Mouse (Mus musculus): Measurements from ENCODE around the gene Slc19a2.

Gene Slc19a2

DNA sequence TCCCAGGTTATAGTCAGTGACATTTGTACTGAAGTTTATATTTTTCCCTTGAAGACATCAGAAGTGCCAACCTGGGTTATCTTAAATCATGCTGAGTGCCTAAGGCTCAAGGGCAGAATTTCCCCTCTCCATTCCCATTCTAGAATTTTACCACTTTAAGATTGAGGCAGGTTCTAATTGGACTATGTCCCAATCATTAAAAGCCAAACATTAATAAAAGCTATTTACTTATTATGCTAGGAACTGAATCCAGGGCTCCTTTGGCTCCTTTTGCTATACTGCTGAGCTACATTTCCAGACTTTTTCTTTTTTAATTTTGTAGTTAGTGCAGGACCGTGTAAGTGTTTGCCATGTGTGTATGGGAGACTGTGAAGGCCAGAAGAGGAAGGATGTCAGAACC is 2.6 kb downstream of the Slc19a2 start:
- no peak for DNase-seq (ENCODE audit: low read depth in 1 of 2, low spot score in 2 of 2)

DNA sequence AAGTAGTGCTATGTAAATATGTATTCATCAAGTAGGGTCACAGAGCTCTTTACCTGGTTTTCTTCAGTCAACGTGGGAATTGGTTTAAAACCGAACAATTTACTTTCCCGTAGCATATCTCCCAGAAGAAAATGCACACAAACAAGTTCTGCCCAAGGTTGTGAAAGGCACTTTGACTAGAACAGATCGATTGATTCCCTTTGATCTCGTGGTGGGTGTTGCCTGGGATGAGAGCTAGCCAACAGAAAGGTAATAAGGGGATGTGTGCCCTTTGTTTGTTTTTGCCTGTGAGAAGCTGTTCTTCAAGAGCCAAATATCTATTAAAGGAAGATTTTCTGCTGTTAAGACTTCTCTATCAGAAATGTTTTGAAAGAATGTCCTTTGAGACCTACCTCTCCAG is 3.7 kb downstream of the Slc19a2 start:
- no peak for DNase-seq (ENCODE audit: low read depth in 1 of 2, low spot score in 2 of 2)

DNA sequence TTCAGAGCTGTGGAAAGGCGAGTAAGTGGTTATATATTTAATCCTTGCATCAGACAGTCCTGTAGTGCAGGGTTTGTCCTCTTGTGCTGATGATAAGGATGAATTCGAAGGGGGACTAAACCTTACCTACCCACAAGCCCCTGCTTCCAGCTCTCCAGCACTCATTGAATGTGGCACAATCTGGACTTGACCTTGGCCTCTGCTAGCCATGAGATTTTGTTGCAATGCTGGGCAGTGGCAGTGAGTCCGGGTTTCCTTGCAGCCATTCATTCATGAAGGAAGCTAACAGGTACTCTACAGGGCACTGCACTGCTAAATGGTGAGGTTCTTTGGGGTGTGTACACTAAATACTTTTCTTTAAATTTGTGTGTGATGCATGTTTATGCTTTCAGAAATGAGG is 6.0 kb downstream of the Slc19a2 start:
- DNase-seq (ENCODE audit: low read depth in 1 of 2, low spot score in 2 of 2) = no peak

DNA sequence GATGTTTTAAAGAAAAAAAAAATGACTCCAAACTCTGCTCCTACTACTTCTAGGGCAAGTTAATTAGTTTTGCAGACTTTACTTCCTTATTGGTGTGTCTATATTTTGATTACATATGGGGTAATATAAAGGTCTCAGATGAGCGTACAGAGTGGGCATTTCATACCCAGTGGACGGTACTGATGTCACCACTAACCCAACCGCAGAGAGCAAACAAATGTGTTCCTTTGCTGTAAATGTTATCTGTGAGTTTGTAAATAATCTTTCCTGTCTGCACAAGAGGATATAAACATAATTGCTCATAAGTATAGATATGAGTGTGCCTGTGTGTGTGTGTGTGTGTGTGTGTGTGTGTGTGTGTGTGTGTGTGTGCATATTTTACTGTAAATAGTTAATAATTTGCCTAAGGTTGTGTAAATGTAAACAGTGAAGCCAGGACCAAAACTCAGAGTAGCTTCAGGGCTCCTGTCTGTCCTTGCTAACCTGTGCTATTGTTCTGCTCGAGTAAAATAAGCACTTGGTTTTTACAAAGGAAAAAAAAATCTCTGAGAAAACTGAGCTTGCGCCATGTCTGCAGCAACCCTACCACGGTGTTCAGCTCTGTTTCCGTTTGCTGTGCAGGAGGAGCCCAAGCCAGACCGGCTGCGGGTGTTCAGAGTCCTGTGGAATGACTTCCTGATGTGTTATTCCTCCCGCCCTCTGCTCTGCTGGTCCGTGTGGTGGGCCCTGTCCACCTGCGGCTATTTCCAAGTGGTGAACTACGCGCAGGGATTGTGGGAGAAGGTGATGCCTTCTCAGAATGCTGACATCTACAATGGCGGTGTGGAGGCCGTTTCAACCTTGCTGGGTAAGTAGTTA is 11.6 kb downstream of the Slc19a2 start:
- DNase-seq (ENCODE audit: low read depth in 1 of 2, low spot score in 2 of 2) = no peak

DNA sequence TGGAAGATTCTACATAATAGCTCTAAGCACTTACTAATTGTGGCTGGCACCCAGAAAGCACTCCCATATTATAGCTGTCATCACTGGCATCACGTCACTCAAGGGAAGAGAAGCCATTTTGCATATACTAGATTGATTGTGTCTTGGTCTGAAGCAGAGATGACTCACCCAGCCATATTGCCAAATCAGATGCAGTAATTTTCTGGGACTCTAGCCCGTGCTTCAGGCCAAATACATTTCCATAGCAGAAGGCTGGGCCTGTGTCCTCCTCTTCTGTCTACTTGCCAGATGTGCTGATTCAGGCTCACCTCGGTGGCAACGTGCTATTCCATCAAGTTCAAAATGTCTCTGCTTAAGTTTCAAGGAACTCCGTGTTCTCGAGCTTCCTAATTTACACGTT is 12.7 kb downstream of the Slc19a2 start:
- no peak for DNase-seq (ENCODE audit: low read depth in 1 of 2, low spot score in 2 of 2)

DNA sequence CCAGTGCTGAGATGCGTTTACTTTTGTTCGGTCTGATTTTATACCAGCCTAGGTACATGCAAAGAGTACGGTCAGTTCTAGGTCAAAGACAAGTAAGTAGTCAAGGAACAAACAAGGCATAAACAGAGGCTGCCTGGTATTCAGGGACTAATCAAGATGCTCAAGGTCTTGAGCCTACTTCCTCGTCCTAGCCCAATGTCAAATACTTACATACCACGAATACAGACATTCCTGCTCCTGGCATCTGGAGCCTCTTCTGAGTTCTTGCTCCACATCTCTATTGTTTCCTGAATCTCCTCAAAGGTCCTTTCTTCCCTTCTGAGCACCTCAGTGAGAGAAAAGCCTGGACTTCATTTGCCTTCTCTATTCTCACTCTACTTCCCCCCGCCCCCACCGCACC is 22.1 kb downstream of the Slc19a2 start:
- no peak for DNase-seq (ENCODE audit: low read depth in 1 of 2, low spot score in 2 of 2)

DNA sequence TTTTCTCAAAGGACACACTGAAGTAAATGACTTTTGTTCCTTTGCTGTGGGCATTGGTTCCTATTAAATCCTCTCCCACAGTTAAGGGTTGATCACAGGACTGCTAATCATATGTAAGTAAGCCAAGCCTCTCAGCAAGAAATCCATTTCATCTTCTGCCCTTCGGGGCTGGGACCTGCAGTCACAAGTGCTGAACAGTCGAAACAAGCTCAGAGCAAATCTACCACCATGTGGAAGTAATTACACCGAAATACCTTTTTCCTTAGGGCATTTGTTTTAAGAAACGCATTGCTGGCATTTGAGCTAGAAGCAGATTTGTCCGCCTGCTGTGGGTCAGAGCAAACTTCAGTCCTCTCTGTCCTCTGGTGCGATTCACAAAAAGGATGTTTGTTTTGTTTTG is 24.8 kb downstream of the Slc19a2 start:
- DNase-seq (ENCODE audit: low read depth in 1 of 2, low spot score in 2 of 2) = no peak

DNA sequence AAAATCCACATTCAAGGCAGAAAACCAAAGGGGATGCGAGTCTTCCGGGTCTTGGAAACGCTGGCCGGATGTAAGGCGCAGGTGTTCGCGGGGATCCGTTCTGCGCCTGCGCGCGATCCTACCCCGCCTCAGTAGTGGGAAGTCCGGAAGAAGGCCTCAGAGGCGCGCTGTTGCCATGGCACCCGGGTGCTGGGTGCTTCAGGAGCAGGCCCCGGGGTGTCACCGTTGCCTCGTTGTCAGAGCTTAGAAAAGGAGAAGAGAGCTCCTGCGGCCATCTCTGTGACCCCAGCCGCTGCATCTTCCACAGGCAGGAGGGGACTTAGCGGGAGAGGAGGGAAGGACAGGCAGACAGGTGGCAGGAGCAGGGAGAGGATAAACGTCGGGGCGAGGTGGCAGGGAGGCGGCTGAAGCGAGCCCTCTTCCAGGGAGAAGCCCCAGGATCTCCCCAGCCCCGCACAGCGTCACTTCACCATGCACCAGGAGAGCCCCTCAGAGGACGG is 26.7 kb downstream of the Slc19a2 start, which contains the start of gene Ccdc181:
Gene Ccdc181, plus strand, starts transcription at position 131 of the 500 bp plus-strand sequence.
- peak; percentile 70 to 82 for DNase-seq (ENCODE audit: low read depth in 1 of 2, low spot score in 2 of 2)

DNA sequence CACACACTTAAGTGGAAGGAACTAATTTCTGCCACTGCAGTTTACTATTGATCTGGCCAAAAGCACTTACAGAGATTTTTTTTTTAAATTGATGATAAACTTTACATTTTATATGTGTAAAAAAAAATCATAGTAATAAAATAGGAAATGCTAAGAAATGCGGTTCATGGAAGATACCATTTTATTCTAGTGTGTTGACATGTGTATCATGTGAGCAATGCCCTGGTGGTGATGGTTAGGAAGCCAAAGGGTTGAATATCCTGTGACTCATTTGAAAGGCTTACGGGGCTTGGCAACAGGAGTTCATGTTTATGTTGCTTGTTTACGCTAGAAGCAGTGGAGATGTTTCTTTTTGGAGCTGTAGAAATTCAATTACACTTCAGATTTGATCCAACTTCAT is 27.7 kb downstream of the Slc19a2 start:
- DNase-seq (ENCODE audit: low read depth in 1 of 2, low spot score in 2 of 2) = no peak

DNA sequence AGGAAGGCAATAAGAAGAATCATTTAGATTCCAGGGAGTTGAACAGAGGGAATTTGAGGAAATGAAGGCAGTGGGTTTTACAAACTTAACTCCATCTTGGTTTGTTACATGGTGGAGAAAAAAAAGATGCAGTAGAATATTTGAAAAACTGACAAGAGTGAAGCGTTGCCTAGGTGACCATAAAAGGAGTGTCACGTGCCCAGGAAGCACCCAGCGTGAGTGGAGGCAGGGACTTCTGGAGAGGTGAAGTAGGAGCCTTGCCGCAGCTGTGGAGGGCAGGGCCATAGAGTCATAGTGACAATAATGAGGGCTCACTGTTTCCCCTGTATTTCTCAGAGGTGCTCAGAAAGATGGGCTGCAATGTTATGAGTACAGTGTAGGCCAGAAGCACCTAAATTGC is 30.5 kb downstream of the Slc19a2 start:
- no peak for DNase-seq (ENCODE audit: low read depth in 1 of 2, low spot score in 2 of 2)

DNA sequence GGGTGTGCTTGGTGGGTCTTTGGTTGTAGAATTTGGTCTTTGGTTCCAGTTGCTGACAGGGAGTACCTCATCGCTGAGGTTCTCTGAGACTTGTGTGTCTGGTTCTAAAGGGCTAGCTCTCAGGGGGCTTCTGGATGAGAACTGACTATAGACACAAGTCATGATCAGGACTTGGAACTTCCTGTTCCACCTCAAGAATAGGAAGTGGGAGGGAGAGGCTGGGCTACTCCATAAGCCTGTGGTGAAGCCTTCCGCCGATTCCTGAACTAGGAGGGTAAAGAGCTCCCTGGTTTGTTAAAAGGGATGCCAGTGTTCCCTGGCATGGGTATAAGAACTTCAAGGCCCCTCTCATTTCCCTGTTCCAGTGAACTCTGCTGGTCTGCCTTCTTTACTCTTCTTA is 35.2 kb downstream of the Slc19a2 start:
- DNase-seq (ENCODE audit: low read depth in 1 of 2, low spot score in 2 of 2) = no peak

DNA sequence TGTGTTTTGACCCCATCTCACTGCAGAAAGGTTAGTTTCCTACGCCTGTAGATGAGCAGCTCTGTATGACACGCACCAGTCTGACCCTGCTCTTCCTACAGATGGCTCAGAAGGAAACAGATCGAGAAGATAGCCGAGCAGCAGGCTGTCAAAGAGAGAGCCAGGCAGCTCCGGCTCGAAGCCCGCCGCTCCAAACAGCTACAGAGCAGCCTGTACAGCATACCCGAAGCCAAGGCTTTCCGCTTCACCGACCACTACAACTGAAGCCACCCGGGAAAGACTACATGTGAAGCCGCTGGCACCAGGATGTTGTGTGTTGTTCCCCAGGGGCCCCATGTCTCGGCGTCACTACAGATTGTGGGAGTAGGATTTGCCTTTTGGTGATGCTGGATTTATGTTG is 38.6 kb downstream of the Slc19a2 start:
- no peak for DNase-seq (ENCODE audit: low read depth in 1 of 2, low spot score in 2 of 2)

DNA sequence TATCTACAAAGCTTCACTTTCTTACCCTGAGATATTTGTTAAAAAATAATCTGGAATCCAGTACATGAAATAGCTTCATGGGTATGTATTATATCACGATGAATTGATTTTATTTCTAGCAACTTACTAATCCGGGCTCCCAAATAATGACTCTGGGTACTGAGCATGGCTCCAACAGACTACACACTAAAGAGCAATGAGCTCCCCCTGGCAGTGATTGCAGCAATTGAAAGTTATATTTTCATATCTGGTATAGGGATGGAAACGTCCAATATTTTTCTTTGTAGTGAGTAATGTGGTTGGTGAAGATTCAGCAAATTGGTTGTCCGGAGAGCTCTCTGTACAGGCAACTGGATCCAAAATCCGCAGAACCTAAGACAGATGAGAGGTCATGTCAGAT is 43.2 kb downstream of the Slc19a2 start:
- no peak for DNase-seq (ENCODE audit: low read depth in 1 of 2, low spot score in 2 of 2)

DNA sequence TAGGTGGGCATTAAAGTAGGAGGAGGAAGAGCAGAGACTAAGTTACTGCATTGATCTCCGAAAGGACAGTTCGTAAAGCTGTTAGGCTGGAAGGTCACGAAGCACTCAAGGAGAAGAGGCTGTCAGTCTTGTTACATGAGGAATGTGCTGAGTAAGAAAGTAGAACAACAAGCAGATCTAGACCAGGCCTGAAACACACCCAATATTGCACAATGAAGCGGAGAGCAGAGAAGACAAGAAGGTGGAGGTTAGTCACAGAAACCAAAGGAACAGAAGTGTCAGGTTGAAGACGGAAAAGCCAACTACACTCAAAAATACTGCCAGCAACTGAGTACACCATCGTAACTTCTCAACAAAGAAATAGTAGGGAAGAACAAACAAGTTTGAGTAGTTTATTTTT is 45.2 kb downstream of the Slc19a2 start:
- no peak for DNase-seq (ENCODE audit: low read depth in 1 of 2, low spot score in 2 of 2)

DNA sequence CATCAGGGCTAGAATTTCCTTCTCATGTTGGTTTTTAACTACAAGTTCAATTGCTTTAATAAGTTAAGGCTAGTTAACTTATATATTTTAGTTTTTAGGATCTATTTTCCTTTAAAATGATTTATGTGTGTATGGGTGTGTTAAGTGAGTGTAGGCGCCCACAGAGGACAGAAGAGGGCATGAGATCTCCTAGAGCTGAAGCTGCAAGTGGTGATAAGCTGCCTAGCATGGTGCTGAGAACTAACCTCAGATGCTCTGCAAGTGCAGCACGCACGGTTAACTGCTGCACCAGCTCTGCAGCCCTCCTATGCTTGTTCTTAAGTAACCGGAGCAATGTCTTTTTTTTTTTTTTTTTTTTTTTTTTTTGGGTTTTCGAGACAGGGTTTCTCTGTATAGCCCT is 47.6 kb downstream of the Slc19a2 start:
- no peak for DNase-seq (ENCODE audit: low read depth in 1 of 2, low spot score in 2 of 2)

DNA sequence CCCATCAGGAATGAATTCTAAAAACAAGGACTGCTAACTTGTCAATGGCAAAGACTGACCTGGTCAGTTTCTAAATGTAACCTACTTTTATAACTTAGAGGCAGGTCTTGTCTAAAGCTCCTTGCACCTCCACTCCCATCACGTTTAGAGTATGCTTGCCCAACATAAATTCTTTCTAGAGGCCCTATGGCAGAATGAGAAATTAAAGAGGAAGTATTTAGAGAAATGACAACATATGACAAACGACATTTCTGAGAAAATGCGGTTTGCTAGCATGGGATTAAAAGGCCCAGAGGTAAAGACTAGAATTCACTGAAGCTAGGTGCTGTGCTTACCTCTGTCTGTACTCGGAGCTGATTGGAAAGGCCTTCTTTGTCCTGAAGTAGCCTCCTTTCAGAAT is 53.1 kb downstream of the Slc19a2 start:
- no peak for DNase-seq (ENCODE audit: low read depth in 1 of 2, low spot score in 2 of 2)

DNA sequence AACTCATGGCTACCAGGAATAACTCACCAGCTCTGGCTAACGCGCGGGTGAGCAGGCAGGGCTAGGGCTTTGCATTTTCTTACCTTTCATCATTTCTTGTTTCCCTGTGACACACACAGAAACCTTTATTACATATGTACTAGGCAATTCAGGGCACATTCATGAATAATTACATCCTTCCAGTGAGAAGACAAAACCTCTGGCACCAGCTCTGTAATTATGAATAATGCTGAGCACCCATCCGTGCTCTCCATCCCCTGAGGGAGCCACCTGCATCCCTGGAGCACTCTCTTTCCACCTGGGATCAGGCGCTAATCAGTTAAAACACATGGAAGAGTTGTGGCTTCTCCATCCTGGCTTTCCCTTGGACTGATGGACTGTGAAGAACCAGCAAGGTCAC is 55.0 kb downstream of the Slc19a2 start, which contains the start of gene Nme7:
Gene Nme7, plus strand, starts transcription at position 301 of the 400 bp plus-strand sequence.
- DNase-seq (ENCODE audit: low read depth in 1 of 2, low spot score in 2 of 2) = no peak

DNA sequence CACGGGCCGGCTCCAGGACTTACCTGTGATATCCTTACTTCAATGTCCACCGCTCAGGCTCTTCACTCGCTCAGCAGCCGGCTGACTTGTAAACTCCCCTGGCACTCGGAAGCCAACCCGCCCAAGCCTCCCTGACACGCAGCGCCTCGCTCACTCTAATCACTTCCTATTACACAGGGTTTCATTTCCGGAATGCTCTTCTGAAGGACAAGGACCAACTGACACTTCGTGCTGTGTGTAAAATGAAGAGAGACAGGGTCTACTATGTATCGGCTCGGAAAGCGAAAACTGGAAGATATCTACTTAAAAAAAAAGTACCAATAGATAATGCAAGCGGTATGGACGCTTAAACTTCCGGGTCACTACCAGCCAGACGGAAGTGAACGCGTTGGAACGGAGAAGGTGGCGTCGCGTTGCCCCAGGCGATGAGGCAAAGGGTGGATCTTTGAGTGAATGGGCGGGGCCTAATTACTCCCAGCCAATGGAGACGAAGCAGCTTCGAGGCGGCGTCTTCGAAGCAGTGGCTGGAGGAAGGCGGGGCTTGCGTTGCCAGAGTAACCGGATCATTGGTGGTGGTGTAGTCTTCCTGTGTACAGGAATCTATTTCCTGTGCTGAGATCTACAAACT is 58.4 kb downstream of the Slc19a2 start, which contains the start of gene Blzf1:
Gene Blzf1, minus strand, starts transcription at position 366 of the 628 bp plus-strand sequence.
- DNase-seq (ENCODE audit: low read depth in 1 of 2, low spot score in 2 of 2) = peak; percentile 86 to 93

DNA sequence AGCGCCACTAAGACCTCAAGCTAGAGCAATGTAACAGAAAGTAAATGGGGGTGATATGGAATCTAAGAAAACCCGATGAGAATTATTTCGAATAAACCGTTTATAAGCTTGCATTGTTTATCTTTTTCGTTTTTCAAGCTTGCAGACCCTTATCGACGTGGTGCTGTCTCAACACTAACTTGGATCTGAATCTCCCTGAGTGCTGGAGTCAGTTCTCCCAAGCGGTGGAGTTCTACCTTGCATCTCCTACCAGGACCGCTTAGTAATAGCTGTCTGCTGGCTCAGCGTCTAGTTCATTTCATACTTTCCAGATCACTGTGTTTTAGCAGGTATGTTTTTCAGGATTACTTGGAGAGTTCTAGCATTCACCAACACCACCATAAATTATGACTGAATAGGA is 59.1 kb downstream of the Slc19a2 start:
- no peak for DNase-seq (ENCODE audit: low read depth in 1 of 2, low spot score in 2 of 2)

DNA sequence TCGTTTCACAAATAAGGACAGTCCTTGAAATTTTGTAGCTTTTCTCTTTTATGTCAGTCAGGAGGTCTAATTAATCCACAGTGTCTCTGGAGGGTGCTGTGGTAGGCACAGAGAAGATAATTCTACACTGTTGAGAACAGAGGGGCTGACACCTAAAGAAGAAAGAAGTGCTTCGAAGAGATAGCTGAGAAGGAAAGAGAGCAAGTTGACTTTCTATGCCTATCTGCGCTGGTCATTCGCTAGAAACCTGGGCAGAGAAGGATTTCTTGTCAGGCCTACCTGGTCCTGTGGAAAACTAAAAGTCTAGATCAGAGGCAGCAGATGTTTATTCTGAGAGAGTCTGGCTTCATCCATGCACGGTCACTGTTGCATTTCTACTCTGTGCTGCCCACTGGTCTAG is 65.2 kb downstream of the Slc19a2 start:
- no peak for DNase-seq (ENCODE audit: low read depth in 1 of 2, low spot score in 2 of 2)
